Mouse (Mus musculus) CD4-positive, CD25-positive, alpha-beta regulatory T cell, adult 2 months (primary cell): ENCODE measurements around the gene Cd27.
A peak's percentile ranks its signal among the peaks of the same experiment; 100 is the strongest.

Experiments used
- DNase-seq: peaks from one replicate; pipeline ENCODE4 v3.0.0-alpha.2; 2012; ENCODE audit warnings: low read depth, low spot score

Cd27 gene

GRCm38 (mm10) chr6:125215148-125215954, 21.5 kb downstream of the Cd27 start, which contains the start of gene Vamp1:
Gene Vamp1, plus strand, starts transcription at chr6:125215551.
- DNase-seq = peak; percentile 95

- no peak for DNase-seq
Measured at GRCm38 (mm10) chr6:125213715-125214114, 23.1 kb downstream of the Cd27 start.

GRCm38 (mm10) chr6:125213129-125213528, 23.7 kb downstream of the Cd27 start:
- no peak for DNase-seq

- no peak for DNase-seq
Measured at GRCm38 (mm10) chr6:125212621-125213020, 24.2 kb downstream of the Cd27 start.

GRCm38 (mm10) chr6:125210436-125210835, 26.4 kb downstream of the Cd27 start:
- DNase-seq = peak; percentile 27

- DNase-seq = no peak
Measured at GRCm38 (mm10) chr6:125197166-125197565, 39.6 kb downstream of the Cd27 start.

- DNase-seq = no peak
Measured at GRCm38 (mm10) chr6:125196301-125196700, 40.5 kb downstream of the Cd27 start.

- DNase-seq = no peak
Measured at GRCm38 (mm10) chr6:125195541-125196075, 41.2 kb downstream of the Cd27 start.

GRCm38 (mm10) chr6:125193390-125193789, 43.4 kb downstream of the Cd27 start:
- no peak for DNase-seq

- DNase-seq = no peak
Measured at GRCm38 (mm10) chr6:125192841-125193240, 44.0 kb downstream of the Cd27 start.

- peak; percentile 92 for DNase-seq
Measured at GRCm38 (mm10) chr6:125192016-125192714, 44.6 kb downstream of the Cd27 start.

GRCm38 (mm10) chr6:125191332-125192015, 45.3 kb downstream of the Cd27 start, which contains the start of the genes Ncapd2 and Mrpl51:
Gene Ncapd2, minus strand, starts transcription at chr6:125191701.
Gene Mrpl51, plus strand, starts transcription at chr6:125191801.
- DNase-seq = peak; percentile 98

- DNase-seq = no peak
Measured at GRCm38 (mm10) chr6:125190816-125191215, 46.0 kb downstream of the Cd27 start.

GRCm38 (mm10) chr6:125186203-125186602, 50.6 kb downstream of the Cd27 start:
- no peak for DNase-seq
